In the genomic region with DNA sequence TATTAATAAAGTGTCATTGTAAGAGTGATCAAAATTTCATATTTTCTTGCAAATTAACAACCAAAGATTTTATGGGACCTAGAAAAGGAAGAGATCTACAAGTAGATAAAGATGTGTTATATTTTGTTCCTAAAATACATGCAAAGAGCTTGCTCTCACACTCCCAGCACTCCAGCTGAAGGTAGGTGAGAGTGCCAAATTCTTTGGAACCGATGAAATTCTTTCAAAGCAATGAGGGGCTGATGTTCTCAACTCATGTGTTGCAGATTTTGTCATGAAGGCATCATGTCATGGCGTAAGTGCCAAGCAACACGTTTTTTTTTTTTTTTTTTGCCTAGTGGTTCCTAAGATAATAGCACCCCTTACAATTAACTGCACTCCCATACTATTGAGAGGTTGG, we compare ENCODE assay signal across 25 mouse cellular contexts.
"Had no signal": no experiment of that assay in that cellular context is flagged by ENCODE, and none has a peak within 500 bp of the region (broad histone marks: within the 10 kb centered on the region; RNA-seq: fewer than 3 reads in every experiment).

No protein-coding gene starts in this region.

- H3K4me2 ChIP-seq: heart, embryonic 11.5 days; heart, embryonic 13.5 days; heart, embryonic 15.5 days; hindbrain, embryonic 13.5 days; hindbrain, embryonic 15.5 days; kidney, embryonic 15.5 days; limb, embryonic 13.5 days; limb, embryonic 15.5 days; liver, embryonic 12.5 days had no signal

- H3K27ac ChIP-seq: heart, embryonic 13.5 days; heart, embryonic 15.5 days; hindbrain, embryonic 13.5 days; hindbrain, embryonic 15.5 days; hindbrain, postnatal 0 days; kidney, embryonic 15.5 days; kidney, postnatal 0 days; limb, embryonic 13.5 days; limb, embryonic 15.5 days; liver, embryonic 12.5 days; liver, embryonic 14.5 days had no signal

- H3K4me1 ChIP-seq: heart, embryonic 13.5 days; heart, embryonic 15.5 days; hindbrain, embryonic 13.5 days; hindbrain, embryonic 15.5 days; kidney, embryonic 15.5 days; limb, embryonic 13.5 days; limb, embryonic 15.5 days; liver, embryonic 12.5 days had no signal

- ATAC-seq: hindbrain, postnatal 0 days; intestine, embryonic 16.5 days; liver, embryonic 12.5 days had no signal

- H3K4me3 ChIP-seq: heart, embryonic 13.5 days; heart, embryonic 15.5 days; hindbrain, embryonic 13.5 days; hindbrain, embryonic 15.5 days; kidney, embryonic 15.5 days; limb, embryonic 13.5 days; limb, embryonic 15.5 days; liver, embryonic 12.5 days had no signal

- H3K9ac ChIP-seq: heart, embryonic 13.5 days; heart, embryonic 15.5 days; hindbrain, embryonic 13.5 days; hindbrain, embryonic 15.5 days; kidney, embryonic 15.5 days; limb, embryonic 13.5 days; limb, embryonic 15.5 days; liver, embryonic 12.5 days; liver, embryonic 14.5 days had no signal

- H3K27me3 ChIP-seq: heart, embryonic 13.5 days; heart, embryonic 15.5 days; hindbrain, embryonic 13.5 days; hindbrain, embryonic 15.5 days; kidney, embryonic 15.5 days; limb, embryonic 13.5 days; limb, embryonic 15.5 days; liver, embryonic 12.5 days had no signal

- H3K9me3 ChIP-seq: heart, embryonic 13.5 days; heart, embryonic 15.5 days; hindbrain, embryonic 13.5 days; hindbrain, embryonic 15.5 days; kidney, embryonic 15.5 days; limb, embryonic 13.5 days; limb, embryonic 15.5 days; liver, embryonic 12.5 days had no signal

- DNase-seq: gastrocnemius, postnatal 14 days; gastrocnemius, postnatal 36 days; heart, adult 11 months; heart, postnatal 14 days; heart, postnatal 36 days; kidney, adult 11 months; kidney, adult 2 months; kidney, adult 9 months; kidney, postnatal 14 days; kidney, postnatal 36 days; layer of hippocampus, postnatal 36 days; left cerebral cortex, postnatal 4 days had no signal

- H3K36me3 ChIP-seq: heart, embryonic 13.5 days; heart, embryonic 15.5 days; hindbrain, embryonic 13.5 days; hindbrain, embryonic 15.5 days; kidney, embryonic 15.5 days; limb, embryonic 13.5 days; limb, embryonic 15.5 days; liver, embryonic 12.5 days had no signal
